Mouse (Mus musculus): ENCODE data around the gene Ncam2.
"Not testable (repeated sequence)": the region's sequence is repeated elsewhere in the genome, so short reads cannot be mapped to it uniquely, and the experiment has no call there.

Ncam2 gene

DNA sequence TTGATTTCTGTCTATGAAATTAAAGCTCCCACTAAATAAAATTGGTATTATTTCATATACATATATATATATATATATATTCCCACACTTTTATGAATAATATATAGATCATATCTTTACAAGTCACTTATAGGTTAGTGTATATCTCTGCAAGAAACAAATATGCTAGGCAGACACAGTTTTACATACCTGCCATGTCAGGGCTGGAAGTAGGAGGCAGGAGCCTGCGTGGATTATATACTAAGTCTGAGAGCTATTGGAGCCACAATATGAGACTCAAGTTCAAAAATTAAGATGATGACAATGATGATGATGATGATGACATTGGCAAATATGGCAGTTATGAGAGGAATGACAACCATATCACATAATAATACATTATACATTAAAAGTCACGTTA lies 85.4 kb downstream of the Ncam2 start:
- no peak for DNase-seq (ENCODE audit: low spot score in 2 of 2)

DNA sequence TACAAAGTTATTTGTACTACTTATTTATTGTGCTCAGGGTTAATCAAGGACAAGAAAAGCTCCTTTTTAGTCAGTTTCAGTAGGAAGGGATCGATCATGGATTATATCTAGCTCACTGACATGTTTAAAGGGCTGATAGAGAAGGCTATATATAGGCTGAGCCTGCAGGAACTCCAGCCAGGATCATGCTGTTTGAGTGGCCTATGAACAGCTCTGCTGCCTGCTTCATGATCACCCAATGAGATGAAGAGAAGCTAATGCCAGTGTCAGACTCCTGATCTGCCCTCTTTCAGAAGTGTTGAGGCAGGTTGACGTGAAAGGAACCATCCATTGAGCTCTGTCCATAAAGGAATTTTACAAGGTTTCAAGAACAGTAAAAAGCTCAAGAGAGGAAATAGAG lies 103.3 kb downstream of the Ncam2 start:
- DNase-seq (ENCODE audit: low spot score in 2 of 2) = no peak

DNA sequence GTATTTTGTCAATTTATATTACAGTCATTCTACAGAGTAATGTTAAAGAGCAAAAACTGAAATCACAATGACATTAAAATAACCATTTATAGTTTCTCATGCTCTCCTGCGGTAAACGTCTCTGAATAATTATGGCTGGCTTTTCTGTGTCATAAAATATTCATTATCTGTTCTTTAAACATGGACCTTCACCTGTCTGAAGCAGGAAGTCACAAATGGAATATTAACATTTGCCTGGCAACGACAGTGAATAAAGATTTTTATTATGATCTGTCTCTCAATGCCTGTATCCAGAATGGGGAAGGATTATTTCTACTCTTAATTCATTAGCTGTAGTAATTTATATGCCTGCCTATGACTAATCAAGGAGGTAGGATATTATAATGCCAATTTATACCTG lies 108.7 kb downstream of the Ncam2 start:
- no peak for DNase-seq (ENCODE audit: low spot score in 2 of 2)

DNA sequence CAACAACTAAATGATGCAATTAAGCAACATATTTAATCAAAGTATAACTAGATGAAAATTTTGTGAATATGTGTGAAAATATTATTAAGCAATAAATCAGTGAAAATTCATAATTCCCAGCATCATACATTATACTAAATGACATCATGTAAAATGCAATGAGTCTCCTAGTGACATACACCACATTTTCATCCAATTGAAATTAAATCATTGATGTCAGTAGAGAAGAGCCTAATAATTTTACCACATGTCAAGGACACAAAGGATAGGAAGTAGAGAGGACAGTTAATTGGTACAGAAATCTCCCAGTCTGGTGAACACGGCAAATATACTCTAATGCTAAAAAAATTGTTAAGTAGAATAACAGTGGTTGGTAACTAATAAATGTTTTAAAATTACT lies 118.5 kb downstream of the Ncam2 start:
- DNase-seq (ENCODE audit: low spot score in 2 of 2) = no peak

DNA sequence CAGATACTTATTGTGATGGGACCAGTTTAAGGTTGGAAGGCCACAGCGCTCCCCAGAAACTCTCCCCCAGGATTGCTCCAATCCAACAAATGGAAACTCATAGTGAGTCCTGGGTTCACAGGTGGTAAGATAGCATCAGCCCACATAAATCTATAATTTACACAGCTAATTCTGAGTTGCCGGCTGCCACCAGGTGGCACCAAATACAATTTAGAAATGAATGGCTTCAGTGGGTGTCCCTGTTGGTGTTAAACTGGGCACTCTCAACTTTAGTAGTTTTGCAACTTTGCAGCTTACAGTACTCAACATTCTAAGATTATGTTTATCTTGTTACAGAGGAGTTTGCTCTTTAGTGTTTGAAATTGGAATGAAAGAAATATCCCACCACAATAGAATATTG lies 130.0 kb downstream of the Ncam2 start:
- peak; percentile 70 to 81 for DNase-seq (ENCODE audit: low spot score in 2 of 2)

DNA sequence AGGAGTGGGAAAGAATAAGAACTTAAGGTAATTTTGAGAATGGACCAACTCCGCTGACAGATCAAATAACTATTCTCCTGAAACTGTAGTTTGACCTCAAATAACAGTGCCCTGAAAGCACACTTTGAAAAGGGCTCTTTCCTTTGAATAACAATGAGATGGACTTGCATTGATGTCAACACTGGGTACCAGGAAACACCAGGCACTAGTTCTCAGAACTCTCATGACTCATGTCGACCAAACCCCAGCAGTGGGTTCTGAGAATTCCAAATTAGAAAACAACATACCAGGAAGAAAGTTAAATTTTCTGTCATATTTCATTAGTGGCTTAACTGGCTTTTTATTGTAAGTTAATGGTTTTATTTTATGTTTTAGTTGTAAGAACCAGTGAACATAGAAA lies 165.4 kb downstream of the Ncam2 start:
- no peak for DNase-seq (ENCODE audit: low spot score in 2 of 2)

DNA sequence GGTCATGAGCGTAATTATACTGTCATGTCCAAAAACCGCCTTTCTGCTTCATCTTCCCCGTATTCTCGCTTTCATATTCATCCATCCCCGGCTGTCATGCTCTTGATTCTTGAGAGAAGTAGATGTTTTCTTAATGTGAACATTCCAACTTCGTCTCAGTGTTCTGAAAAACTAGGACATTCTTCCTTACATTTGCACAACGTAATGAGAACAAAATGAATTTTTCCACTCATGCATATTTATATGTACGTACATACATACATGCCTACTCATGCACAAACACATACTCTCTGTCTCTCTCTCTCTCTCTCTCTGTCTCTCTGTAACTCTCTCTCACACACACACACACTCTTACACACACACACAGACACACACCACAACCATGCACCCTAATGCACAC lies 173.7 kb downstream of the Ncam2 start:
- no peak for DNase-seq (ENCODE audit: low spot score in 2 of 2)

DNA sequence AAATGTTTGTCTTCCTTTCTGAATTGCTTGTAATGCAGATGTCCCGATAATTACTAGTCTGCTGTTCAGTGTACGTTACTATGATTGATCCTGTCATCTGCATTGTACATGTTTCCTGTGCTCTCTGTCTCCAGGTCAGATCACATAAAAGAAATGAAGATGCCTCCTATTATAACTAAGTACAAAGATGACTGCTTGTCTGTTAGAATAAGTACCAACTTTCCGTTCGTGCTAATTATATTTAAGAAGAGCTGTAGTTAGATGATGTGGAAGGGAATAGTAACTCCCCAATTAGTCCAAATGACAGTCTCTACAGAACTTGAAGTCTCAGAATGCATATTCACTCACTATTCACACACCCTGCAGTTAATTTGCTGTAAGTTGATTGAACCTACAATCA lies 179.9 kb downstream of the Ncam2 start:
- no peak for DNase-seq (ENCODE audit: low spot score in 2 of 2)

DNA sequence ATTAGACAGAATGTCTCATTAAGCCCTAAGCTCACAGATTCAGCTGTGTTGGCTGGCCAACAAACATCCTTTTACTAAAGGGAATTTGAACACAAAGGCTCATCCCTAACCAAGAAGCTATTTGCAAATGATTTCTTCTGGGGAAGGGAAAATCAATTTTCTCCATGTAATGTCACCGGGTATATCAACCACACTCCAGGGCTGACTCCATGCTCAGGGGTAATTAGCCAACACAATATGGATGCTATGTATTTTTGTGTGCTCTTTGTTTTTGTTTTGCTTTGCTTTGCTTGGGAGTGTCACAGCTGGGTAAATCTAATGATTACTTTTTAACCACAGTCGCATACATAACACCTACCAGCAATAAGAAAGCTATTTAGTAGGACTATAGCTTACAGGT lies 188.1 kb downstream of the Ncam2 start:
- no peak for DNase-seq (ENCODE audit: low spot score in 2 of 2)

DNA sequence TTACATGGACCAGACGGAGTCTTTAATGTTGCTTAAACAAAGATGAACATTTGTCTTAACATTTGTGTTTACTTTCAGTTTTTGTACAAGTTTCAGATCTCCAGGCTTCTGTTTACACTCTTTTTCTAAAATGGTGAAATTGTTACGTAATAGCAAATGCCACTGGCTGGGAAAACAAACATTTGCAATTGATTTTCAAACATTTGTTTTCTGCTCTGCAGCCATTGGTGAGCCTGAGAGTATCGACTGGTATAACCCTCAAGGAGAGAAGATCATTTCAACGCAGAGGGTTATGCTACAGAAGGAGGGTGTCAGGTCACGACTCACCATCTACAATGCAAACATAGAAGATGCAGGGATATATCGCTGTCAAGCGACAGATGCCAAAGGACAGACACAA lies 234.1 kb downstream of the Ncam2 start:
- no peak for DNase-seq (ENCODE audit: low spot score in 2 of 2)

DNA sequence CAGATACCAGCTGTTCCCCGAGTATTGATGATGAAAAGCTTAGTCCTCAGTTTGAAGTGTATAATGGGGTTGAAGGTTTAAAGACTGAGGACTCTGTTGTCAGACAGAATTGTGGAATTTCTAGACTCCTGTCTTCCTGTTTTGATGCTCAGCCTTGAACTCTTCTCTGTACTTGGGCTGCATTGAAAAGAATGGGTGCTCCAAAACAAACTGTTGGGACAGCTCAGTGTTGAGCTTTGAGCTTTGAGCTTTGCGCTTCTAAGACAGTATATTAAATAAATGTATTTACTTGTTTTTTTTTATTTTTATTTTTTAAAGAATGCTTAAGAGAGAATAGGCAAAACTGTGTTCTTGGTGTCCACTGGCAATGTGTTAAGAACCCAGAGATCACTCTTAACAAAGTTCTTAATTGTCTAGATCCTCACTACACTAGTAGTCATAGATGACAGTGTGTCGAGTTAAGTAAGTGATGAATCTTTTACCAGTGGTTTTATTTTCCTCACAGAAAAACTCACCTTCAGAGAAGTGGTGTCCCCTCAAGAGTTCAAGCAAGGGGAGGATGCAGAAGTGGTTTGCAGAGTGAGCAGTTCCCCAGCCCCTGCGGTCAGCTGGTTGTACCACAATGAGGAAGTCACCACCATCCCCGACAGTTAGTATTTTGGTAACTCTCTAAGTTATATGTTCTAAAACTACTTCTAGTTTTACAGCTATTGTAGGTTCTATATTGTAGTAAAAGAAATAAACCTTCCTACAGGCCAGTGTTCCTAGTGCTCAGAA lies 236.8 kb downstream of the Ncam2 start:
- no peak for DNase-seq (ENCODE audit: low spot score in 2 of 2)

DNA sequence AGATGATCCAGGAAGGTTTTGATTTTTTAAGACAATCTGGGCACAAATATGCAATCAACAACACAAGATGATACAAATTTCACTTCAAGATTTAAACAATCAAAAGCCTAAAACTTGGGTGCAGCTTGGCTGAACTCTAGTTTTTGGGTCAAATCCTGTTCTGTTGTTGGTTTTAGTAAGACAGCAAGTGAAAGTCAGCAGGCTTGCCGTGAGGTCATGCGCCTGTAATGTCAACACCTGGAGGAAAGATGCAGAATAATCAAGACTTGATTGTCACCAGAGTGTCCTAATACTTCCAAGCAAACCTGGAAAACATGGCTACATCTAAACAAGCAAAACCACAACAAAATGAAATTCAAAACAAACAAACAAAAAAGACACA lies 237.4 kb downstream of the Ncam2 start:
- no peak for DNase-seq (ENCODE audit: low spot score in 2 of 2)

DNA sequence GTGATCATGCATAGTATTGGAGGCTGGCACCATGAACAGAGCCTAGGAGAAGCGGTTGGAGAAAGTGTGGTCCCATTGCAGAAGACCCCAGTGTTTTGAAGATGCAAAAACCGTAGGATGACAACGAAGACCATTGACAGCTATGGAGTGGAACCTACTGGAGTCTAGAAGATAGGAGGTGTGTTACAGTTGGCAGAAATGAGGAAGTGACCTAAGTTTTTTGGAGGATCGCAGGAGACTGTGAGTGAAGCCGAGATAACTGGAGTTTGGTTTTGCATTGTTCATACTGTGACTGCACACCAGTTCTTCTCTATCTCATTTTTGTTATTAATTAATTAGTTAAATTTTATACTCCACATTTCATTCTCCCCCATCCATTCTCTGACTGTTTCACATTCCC lies 250.4 kb downstream of the Ncam2 start:
- DNase-seq (ENCODE audit: low spot score in 2 of 2) = no peak

DNA sequence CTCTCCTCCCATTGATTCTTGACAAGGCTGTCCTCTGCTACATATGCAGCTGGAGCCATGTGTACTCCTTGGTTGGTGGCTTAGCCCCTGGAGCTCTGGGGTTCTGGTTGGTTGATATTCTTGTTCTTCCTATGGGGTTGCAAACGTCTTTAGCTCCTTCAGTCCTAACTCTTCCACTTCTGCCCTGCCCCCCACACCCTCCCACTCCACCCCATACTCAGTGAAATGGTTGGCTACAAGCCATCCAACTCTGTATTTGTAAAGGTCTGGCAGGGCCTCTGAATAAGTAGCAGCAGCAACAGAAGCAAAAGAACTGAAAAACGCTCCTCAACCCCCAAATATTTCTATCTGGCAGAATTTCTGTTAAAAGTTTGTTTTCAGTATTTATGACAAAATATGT lies 252.5 kb downstream of the Ncam2 start:
- no peak for DNase-seq (ENCODE audit: low spot score in 2 of 2)

DNA sequence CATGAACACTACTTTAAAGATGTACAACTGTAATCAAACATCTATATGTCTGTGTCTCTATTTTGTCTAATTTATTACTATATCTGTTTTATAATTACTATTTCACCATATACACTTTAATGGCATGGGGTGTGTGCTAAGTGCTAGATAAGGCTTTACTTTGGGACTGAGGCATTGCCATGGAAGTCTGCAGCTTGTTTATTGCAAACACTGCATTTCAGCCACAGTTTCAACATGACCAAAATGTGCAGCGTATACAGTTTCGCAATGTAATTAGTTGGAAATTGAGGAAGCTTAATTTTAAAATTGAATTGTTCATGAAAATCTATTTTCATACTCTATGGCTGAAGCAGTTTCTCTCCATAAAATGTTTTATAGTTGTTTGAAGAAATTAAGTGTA lies 254.0 kb downstream of the Ncam2 start:
- DNase-seq (ENCODE audit: low spot score in 2 of 2) = no peak

DNA sequence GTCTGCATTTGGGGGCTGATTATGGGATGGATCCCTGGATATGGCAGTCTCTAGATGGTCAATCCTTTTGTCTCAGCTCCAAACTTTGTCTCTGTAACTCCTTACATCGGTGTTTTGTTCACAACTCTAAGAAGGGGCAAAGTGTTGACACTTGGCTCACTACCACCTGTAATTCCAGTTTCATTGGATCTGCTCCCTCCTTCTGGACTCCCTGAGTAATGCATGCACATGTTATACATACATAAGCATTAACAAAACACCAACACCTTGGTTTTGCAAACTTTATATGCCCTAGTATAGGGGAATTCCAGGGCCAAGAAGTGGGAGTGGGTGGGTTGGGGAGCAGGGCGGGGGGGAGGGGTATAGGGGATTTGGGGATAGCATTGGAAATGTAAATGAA lies 262.2 kb downstream of the Ncam2 start:
- DNase-seq (ENCODE audit: low spot score in 2 of 2) = not testable (repeated sequence)

DNA sequence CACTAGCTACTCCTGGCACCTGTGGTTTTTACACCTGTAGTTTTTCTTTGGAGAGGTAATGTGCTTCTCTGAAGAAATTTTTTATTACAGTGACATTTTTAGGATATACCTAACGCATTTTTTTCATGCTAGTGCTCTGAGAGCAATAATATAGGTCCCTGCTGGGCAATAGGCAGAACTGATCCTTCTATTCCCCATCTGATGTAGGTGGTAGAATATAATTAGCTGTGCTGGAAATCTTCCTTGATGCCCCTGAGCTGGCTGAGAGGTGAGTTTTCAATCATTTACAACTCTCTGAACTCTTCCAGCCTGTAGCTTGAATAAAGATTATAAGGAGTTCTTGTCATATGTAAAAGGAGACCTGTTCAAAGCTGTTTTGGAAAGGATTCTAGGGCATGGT lies 272.4 kb downstream of the Ncam2 start:
- DNase-seq (ENCODE audit: low spot score in 2 of 2) = no peak

DNA sequence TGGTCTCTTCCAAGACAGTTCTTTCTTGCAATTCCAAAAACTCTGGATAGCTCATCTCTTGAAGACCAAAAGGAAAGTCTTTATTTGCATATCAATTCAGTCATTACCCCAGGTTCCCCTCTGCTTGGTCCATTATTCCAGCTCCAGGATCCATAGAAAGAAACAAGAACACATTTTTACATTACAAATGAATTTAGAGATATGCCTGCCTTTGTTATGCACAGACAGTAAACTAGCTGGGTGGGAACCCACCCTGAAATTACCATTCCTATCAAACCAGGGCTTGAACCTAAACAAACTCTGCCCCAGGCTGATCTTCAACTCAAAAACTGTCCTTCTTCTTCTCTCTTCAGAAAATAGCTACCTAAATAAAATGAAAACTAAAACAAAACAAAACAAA lies 280.6 kb downstream of the Ncam2 start:
- no peak for DNase-seq (ENCODE audit: low spot score in 2 of 2)

DNA sequence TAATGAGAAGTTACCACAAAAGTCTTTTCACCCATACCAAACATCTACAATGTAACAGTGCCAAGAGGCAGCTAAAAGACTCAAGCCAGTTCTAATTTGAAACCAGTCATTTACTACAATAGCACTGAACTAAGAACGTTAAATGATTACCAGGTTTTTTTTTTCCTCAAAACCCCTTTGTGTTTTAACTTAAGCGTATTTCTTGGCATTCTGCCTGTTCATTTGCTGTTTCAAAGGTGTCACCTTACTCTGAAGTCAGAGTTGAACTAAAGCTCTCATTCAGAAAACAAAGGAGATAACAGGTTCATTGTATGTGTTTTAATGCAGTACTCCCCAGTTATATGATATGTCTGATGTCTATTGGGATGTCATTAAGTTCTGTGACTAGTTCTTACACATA lies 295.6 kb downstream of the Ncam2 start:
- no peak for DNase-seq (ENCODE audit: low spot score in 2 of 2)

DNA sequence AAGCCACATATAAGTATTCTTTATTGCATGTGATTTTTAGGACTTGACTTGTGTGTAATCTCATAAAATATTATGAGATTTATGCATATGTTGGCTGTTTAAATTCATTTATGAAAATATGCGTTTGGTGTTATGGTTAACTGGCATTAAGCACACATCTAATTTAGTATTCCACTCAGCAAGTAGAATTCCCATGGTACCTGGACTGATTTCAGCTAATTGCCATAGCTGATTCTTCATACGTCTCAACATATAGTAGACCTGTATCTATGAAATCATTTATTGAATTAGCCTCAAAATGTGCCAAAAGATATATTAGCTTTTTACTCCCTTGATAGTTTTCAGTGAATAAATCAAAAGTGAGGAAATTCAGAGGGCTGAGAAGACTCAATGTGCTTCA lies 302.1 kb downstream of the Ncam2 start:
- DNase-seq (ENCODE audit: low spot score in 2 of 2) = no peak

DNA sequence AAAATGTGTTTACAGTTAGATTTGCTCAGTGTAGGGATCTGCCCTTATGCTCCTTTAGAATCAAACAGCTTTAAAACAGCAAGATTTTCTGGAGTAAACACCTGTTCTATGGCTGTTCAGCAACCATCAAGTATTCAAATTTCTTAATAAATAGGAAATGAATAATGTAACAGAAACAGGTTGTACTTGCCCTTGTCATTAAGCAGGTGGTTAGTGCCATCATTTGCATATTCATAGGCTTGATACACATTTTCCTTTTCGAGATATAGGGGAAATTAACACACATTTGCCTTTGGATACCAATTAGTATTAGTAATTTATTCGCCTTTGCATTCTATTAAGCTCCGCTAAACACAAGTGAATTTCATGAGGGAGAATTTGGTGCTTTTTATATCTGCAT lies 335.7 kb downstream of the Ncam2 start:
- no peak for DNase-seq (ENCODE audit: low spot score in 2 of 2)

DNA sequence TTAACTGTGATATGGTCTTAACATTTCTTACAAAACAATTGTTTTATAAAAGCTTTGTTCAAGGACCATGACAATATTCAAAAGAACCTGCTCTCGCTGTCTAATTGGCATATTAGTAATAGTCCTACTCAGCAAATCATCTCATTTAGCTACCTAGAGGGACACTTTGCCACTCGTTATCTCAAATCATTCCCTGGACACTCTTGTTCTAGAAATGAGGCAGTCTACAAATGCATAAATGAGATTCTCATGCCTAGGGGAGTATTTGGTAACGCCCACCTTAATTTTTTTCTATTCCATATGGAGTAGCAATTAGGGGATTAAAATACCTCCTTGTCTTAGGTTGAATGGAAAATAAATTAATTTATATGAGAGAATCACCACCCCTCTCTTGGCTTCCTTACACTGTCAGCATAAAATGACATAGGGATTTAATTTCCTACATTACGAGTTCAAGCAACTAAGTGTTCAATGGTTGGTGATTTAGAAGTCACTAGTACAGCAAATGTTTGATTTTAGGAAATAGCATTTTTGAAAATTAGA lies 387.1 kb downstream of the Ncam2 start:
- no peak for DNase-seq (ENCODE audit: low spot score in 2 of 2)

DNA sequence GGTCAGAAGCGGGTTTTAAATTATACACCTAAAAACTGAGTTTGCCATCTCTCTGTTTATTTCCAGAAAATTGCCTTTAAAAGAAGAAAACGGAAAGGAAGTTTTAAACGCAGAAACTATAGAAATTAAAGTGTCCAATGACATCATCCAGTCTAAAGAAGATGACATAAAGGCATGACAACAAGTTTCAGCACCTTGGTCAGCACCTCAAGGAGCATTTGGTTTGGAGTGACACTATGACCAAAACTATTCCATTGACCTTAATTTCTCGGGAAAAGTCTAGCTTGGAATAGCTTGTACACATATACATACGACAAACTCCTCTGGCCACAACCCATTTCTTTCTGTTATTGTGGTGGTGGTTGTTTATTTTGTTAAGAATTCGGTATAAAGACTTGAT lies 422.8 kb downstream of the Ncam2 start:
- no peak for DNase-seq (ENCODE audit: low spot score in 2 of 2)

DNA sequence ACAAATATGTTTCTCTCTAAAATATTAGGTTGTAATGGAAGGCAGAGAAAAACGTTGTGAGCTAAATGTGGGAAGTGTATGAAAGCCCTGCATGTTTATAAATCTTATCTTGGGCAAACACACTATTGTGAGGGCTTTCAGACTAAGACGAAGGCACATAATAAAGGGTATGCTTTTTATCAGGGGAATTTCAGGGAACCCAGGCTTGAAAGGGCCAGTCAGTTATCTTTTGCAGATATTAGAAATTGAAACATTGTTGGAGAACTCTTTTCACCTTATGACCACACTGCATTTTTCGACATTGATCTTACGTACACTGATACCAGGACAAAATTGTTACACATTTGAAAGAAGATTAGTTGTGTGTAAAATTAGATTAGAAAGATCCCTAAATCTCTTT lies 423.3 kb downstream of the Ncam2 start:
- no peak for DNase-seq (ENCODE audit: low spot score in 2 of 2)

Measured in right cerebral cortex, adult 2 months (tissue).